Mouse (Mus musculus) testis, postnatal 14 days (tissue): ENCODE measurements at regions not wholly inside any gene's neighbourhood (a gene's known extent, or its start where the extent isn't known, plus 50 kb on each side); places are given as distances from the start of the nearest gene placed in this dataset.

ENCODE experiments used
- DNase-seq: peaks from one replicate; pipeline ENCODE4 v3.0.0; 2021; ENCODE audit warnings: low spot score

- DNase-seq = no peak
Measured at GRCm38 (mm10) chr13:71148491-71149302, 307.1 kb upstream of the Adamts16 start.

- DNase-seq = no peak
Measured at GRCm38 (mm10) chr13:71146859-71147443, 305.3 kb upstream of the Adamts16 start.

GRCm38 (mm10) chr13:71138745-71139312 lies 297.2 kb upstream of the Adamts16 start:
- DNase-seq = no peak

GRCm38 (mm10) chr13:71135940-71136632 lies 294.5 kb upstream of the Adamts16 start:
- no peak for DNase-seq

- no peak for DNase-seq
Measured at GRCm38 (mm10) chr13:71121484-71121883, 279.9 kb upstream of the Adamts16 start.

- DNase-seq = no peak
Measured at GRCm38 (mm10) chr13:71108175-71108574, 266.6 kb upstream of the Adamts16 start.

GRCm38 (mm10) chr13:71105229-71105838 lies 263.7 kb upstream of the Adamts16 start:
- DNase-seq = peak; percentile 54

GRCm38 (mm10) chr13:71104419-71105228 lies 263.0 kb upstream of the Adamts16 start:
- DNase-seq = no peak

- no peak for DNase-seq
Measured at GRCm38 (mm10) chr13:71084301-71084700, 242.7 kb upstream of the Adamts16 start.

- no peak for DNase-seq
Measured at GRCm38 (mm10) chr13:71075916-71076315, 234.3 kb upstream of the Adamts16 start.

GRCm38 (mm10) chr13:71074012-71074411 lies 232.4 kb upstream of the Adamts16 start:
- DNase-seq = no peak

- no peak for DNase-seq
Measured at GRCm38 (mm10) chr13:71068757-71069201, 227.2 kb upstream of the Adamts16 start.

- DNase-seq = no peak
Measured at GRCm38 (mm10) chr13:71068011-71068410, 226.4 kb upstream of the Adamts16 start.

- no peak for DNase-seq
Measured at GRCm38 (mm10) chr13:71065568-71065967, 224.0 kb upstream of the Adamts16 start.

GRCm38 (mm10) chr13:71064590-71065307 lies 223.1 kb upstream of the Adamts16 start:
- no peak for DNase-seq

GRCm38 (mm10) chr13:71053361-71054264 lies 212.0 kb upstream of the Adamts16 start:
- DNase-seq = no peak

- DNase-seq = no peak
Measured at GRCm38 (mm10) chr13:71050646-71051045, 209.0 kb upstream of the Adamts16 start.

GRCm38 (mm10) chr13:71036000-71036399 lies 194.4 kb upstream of the Adamts16 start:
- no peak for DNase-seq

- DNase-seq = no peak
Measured at GRCm38 (mm10) chr13:71034926-71035687, 193.5 kb upstream of the Adamts16 start.
